Mouse (Mus musculus): ENCODE measurements around the gene Slc35f1. TPM values are rescaled to one million over a fixed set of nuclear protein-coding genes. Genes with fewer than 3 reads are reported as not detected.

Slc35f1 gene
- total and polyA plus RNA-seq, 3 experiments, result 0.07 to 0.11 TPM; not detected in 1

DNA sequence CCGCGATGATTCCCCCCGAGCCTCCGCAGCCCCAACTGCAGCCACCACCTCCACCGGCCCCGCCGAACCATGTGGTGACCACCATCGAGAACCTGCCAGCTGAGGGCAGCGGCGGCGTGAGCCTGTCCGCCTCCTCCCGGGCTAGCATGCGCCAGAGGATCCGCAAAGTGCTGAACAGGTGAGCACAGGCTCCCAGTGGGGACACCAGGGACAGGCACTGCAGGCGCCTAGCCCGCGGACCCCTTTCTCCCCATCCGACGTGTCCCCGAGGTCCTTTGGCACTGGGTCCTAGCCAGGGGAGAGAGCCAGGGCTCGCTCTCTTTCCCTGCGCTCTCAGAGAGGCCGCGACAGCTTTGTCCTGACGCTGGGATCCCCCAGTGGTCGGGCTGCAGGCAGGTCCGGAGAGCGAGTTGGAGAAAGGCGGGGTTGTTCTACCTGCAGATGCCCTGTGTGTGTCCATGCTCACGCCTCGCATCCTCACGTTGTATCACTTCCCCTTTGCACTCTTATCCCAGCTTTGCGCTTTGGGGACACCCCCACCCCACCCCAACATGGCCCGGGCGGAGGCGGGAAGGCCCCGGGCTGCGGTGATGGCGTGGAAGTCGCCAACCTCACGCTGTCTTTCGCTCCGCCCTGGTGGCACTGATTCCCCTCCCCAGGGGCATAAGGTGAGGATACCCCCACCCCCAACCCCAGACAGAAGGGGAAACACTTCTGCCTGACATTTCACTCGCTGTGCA is 829 bp downstream of the Slc35f1 start:
- H3K4me3 ChIP-seq (replicated peaks in 1 of 3; ENCODE audit: low read depth in 2 of 3, low read length in 2 of 3, poor library complexity in 1 of 3), result no peak overlapping the region
- in situ Hi-C loops (cut with MboI; ENCODE audit: low pct_ligation_motif_present, low pct_unique_long_range_greater_than_20kb, low sequenced_read_pairs) (no loop called here), dilution Hi-C loops (cut with MboI; ENCODE audit: extremely low pct_ligation_motif_present, extremely low pct_unique_long_range_greater_than_20kb, low sequenced_read_pairs) (no loop called here)
- TF ChIP-seq RCOR1 (conservative IDR thresholded peaks at IDR 0.05; ENCODE audit: low read depth, low read length), result no peak
- TF ChIP-seq POLR2AphosphoS2 (IDR thresholded peaks at IDR 0.05; ENCODE audit: low read depth, low read length), result no peak
- no peak for TF ChIP-seq MXI1 (IDR thresholded peaks at IDR 0.05; ENCODE audit: low read depth, low read length)
- TF ChIP-seq IRF4 (IDR thresholded peaks at IDR 0.05; ENCODE audit: low read depth, low read length), result no peak
- no peak for TF ChIP-seq UBTF (IDR thresholded peaks at IDR 0.05; ENCODE audit: low read depth, low read length)
- TF ChIP-seq ZNF384 (IDR thresholded peaks at IDR 0.05; ENCODE audit: low read depth, low read length), result no peak
- no peak for TF ChIP-seq ZMIZ1 (IDR thresholded peaks at IDR 0.05; ENCODE audit: low read depth, low read length)
- no peak for TF ChIP-seq MYC (IDR thresholded peaks at IDR 0.05; ENCODE audit: low read depth, low read length)
- TF ChIP-seq ELF1 (IDR thresholded peaks at IDR 0.05; ENCODE audit: low read depth, low read length), result no peak
- TF ChIP-seq GABPA (IDR thresholded peaks at IDR 0.05; ENCODE audit: insufficient replicate concordance, low read depth, low read length), result no peak
- no peak overlapping the region for H3K27ac ChIP-seq (ENCODE audit: insufficient read depth, low read depth)
- no peak overlapping the region for H3K4me2 ChIP-seq (ENCODE audit: insufficient read depth, low read depth, poor library complexity, severe bottlenecking)
- DNase-seq (ENCODE audit: extremely low read depth), result no peak
- H3K9ac ChIP-seq (ENCODE audit: insufficient read depth, low read depth), result no peak overlapping the region
- no peaks in the 10 kb centered on the region for H3K79me2 ChIP-seq (replicated peaks; ENCODE audit: control insufficient read depth, extremely low read depth, insufficient read depth, poor library complexity, severe bottlenecking)
- no peaks in the 10 kb centered on the region for H3K27me3 ChIP-seq (replicated peaks)
- H3K4me1 ChIP-seq (ENCODE audit: control insufficient read depth in 1 of 2, insufficient read depth in 2 of 2), result no peaks in the 10 kb centered on the region
- peaks cover 11% of the 10 kb centered on the region for H3K9me3 ChIP-seq (replicated peaks; ENCODE audit: low read length)
- no peaks in the 10 kb centered on the region for H3K36me3 ChIP-seq (replicated peaks in 1 of 2; ENCODE audit: control insufficient read depth in 1 of 2, insufficient read depth in 1 of 2, low read length in 1 of 2)

GRCm38 (mm10) chr10:52703688-52704087 is 13.4 kb downstream of the Slc35f1 start:
- Histone ChIP-seq H3K79me2 (replicated peaks; ENCODE audit: control insufficient read depth, extremely low read depth, insufficient read depth, poor library complexity, severe bottlenecking) (no peaks in the 10 kb centered on the region), H3K9me3 (replicated peaks; ENCODE audit: low read length) (no peaks in the 10 kb centered on the region), H3K9ac (ENCODE audit: insufficient read depth, low read depth) (no peak overlapping the region), H3K36me3 (replicated peaks in 1 of 2; ENCODE audit: control insufficient read depth in 1 of 2, insufficient read depth in 1 of 2, low read length in 1 of 2) (no peaks in the 10 kb centered on the region), H3K27ac (ENCODE audit: insufficient read depth, low read depth) (no peak overlapping the region), H3K4me3 (replicated peaks in 1 of 3; ENCODE audit: low read depth in 2 of 3, low read length in 2 of 3, poor library complexity in 1 of 3) (no peak overlapping the region), H3K4me1 (ENCODE audit: control insufficient read depth in 1 of 2, insufficient read depth in 2 of 2) (0 out of 4 replicates have a peak, but pooled peaks cover 0 to 3% of the 10 kb centered on the region in 2 experiments), H3K27me3 (replicated peaks) (no peaks in the 10 kb centered on the region), H3K4me2 (ENCODE audit: insufficient read depth, low read depth, poor library complexity, severe bottlenecking) (peak overlapping the region; percentile 56; the same call in 1 of the 2 replicates)
- in situ Hi-C loops (cut with MboI; ENCODE audit: low pct_ligation_motif_present, low pct_unique_long_range_greater_than_20kb, low sequenced_read_pairs), result no loop called here
- TF ChIP-seq RAD21 (IDR thresholded peaks at IDR 0.05; ENCODE audit: low read depth, low read length) (no peak), ELF1 (IDR thresholded peaks at IDR 0.05; ENCODE audit: low read depth, low read length) (no peak), POLR2A (IDR thresholded peaks at IDR 0.05; ENCODE audit: low read depth, low read length) (no peak), CTCF (conservative IDR thresholded peaks at IDR 0.05 in 1 of 2, IDR thresholded peaks at IDR 0.05 in 1 of 2; ENCODE audit: low read depth in 2 of 2, low read length in 2 of 2) (no peak), USF2 (conservative IDR thresholded peaks at IDR 0.05; ENCODE audit: low read depth, low read length) (no peak), ZC3H11A (IDR thresholded peaks at IDR 0.05; ENCODE audit: low read depth, low read length) (no peak), TCF12 (IDR thresholded peaks at IDR 0.05; ENCODE audit: low read depth, low read length) (no peak), RCOR1 (conservative IDR thresholded peaks at IDR 0.05; ENCODE audit: low read depth, low read length) (no peak), HCFC1 (IDR thresholded peaks at IDR 0.05; ENCODE audit: low read depth, low read length) (no peak), EP300 (IDR thresholded peaks at IDR 0.05; ENCODE audit: low read length) (no peak), NELFE (IDR thresholded peaks at IDR 0.05; ENCODE audit: low read depth, low read length) (no peak), JUN (IDR thresholded peaks at IDR 0.05; ENCODE audit: insufficient read depth, low read depth, low read length) (no peak), MAFK (IDR thresholded peaks at IDR 0.05; ENCODE audit: insufficient replicate concordance, low read length) (no peak), JUND (conservative IDR thresholded peaks at IDR 0.05; ENCODE audit: low read depth, low read length) (no peak)
- dilution Hi-C loops (cut with MboI; ENCODE audit: extremely low pct_ligation_motif_present, extremely low pct_unique_long_range_greater_than_20kb, low sequenced_read_pairs), result no loop called here
- DNase-seq (ENCODE audit: extremely low read depth), result no peak

Measured in CH12.LX (cell line).